ENCODE assay signal across 23 mouse cellular contexts in genomic region chr2:167792753-167793152, GRCm38 (mm10).
A peak's percentile ranks its signal among the peaks of the same experiment; 100 is the strongest.
DNase-seq lines count a peak whose midpoint lies in the region; ATAC-seq and TF ChIP-seq lines count a peak whose summit lies in the region.
"Had no signal": no experiment of that assay in that cellular context is flagged by ENCODE, and none has a peak within 500 bp of the region (broad histone marks: within the 10 kb centered on the region; RNA-seq: fewer than 3 reads in every experiment).

No protein-coding gene starts in this region.

- ATAC-seq in kidney, embryonic 14.5 days (ENCODE audit: low FRiP score, low TSS enrichment): peak; percentile 51; the same call in 1 of the 2 replicates
- ATAC-seq in kidney, postnatal 0 days (replicated peaks; ENCODE audit: low FRiP score, low read depth): no peak
- ATAC-seq: activated CD4-positive, CD25-positive, alpha-beta regulatory T cell, adult 4 months; forebrain, embryonic 14.5 days; forebrain, postnatal 0 days; hindbrain, embryonic 16.5 days had no signal

- no peak overlapping the region for H3K9ac ChIP-seq in kidney, embryonic 14.5 days (ENCODE audit: low read depth, low read length)
- no peak overlapping the region for H3K9ac ChIP-seq in kidney, postnatal 0 days (ENCODE audit: low read depth, low read length)
- H3K9ac ChIP-seq: forebrain, postnatal 0 days; heart, embryonic 12.5 days; heart, embryonic 15.5 days; hindbrain, embryonic 13.5 days had no signal

- H3K4me1 ChIP-seq in kidney, embryonic 14.5 days (ENCODE audit: control insufficient read depth, insufficient read depth, low read length): peaks cover 9% of the 10 kb centered on the region; the same call in 1 of the 2 replicates
- H3K4me1 ChIP-seq in kidney, postnatal 0 days (replicated peaks; ENCODE audit: insufficient read depth, low read length): peaks cover 4% of the 10 kb centered on the region; the same call in 1 of the 2 replicates
- H3K4me1 ChIP-seq: hindbrain, embryonic 13.5 days had no signal

- no peak overlapping the region for H3K4me2 ChIP-seq in kidney, embryonic 14.5 days (replicated peaks; ENCODE audit: low read depth, low read length)
- H3K4me2 ChIP-seq in kidney, postnatal 0 days (ENCODE audit: low read length): no peak overlapping the region
- H3K4me2 ChIP-seq: heart, embryonic 12.5 days; heart, embryonic 15.5 days; hindbrain, embryonic 13.5 days had no signal

- peak overlapping the region; percentile 74 for H3K27ac ChIP-seq in gastrocnemius, adult 2 months
- H3K27ac ChIP-seq in kidney, embryonic 14.5 days (ENCODE audit: low read depth, low read length): no peak overlapping the region; the same call in 1 of the 2 replicates
- no peak overlapping the region for H3K27ac ChIP-seq in kidney, postnatal 0 days
- H3K27ac ChIP-seq: heart, embryonic 15.5 days; hindbrain, embryonic 10.5 days; hindbrain, embryonic 13.5 days had no signal

- no peaks in the 10 kb centered on the region for H3K9me3 ChIP-seq in kidney, embryonic 14.5 days (ENCODE audit: control insufficient read depth, low read length)
- no peaks in the 10 kb centered on the region for H3K9me3 ChIP-seq in kidney, postnatal 0 days (replicated peaks; ENCODE audit: low read length)
- H3K9me3 ChIP-seq: heart, embryonic 12.5 days; heart, embryonic 15.5 days; hindbrain, embryonic 10.5 days; hindbrain, embryonic 13.5 days had no signal

- intact Hi-C loops in gastrocnemius, adult 2 months (cut with DNase I): no loop called here

- DNase-seq in gastrocnemius, adult 2 months: no peak
- no peak for DNase-seq in gastrocnemius, postnatal 25 days
- DNase-seq in kidney, adult 9 months: no peak
- DNase-seq in kidney, postnatal 0 days (ENCODE audit: low spot score): peak; percentile 74
- no peak for DNase-seq in kidney, postnatal 25 days
- peak; percentile 28 to 45 for DNase-seq in kidney, postnatal 4 days
- DNase-seq in cerebellum, adult 11 months: no peak
- DNase-seq: adrenal gland, adult 8-10 months; adrenal gland, postnatal 25 days; cerebellum, adult 18-20 months; cerebellum, adult 9-10 months; cerebellum, postnatal 14 days; forebrain, postnatal 0 days; gastrocnemius, postnatal 36 days; heart, postnatal 36 days had no signal

- no peak overlapping the region for H3K4me3 ChIP-seq in gastrocnemius, adult 2 months
- H3K4me3 ChIP-seq in kidney, embryonic 14.5 days (ENCODE audit: low read length): no peak overlapping the region
- no peak overlapping the region for H3K4me3 ChIP-seq in kidney, postnatal 0 days (replicated peaks; ENCODE audit: low read depth, low read length)
- H3K4me3 ChIP-seq: heart, embryonic 12.5 days; heart, embryonic 15.5 days; hindbrain, embryonic 10.5 days; hindbrain, embryonic 13.5 days had no signal

- 7% methylated on average over 3 of the region's 3 CpGs for WGBS in kidney, embryonic 14.5 days
- WGBS in kidney, postnatal 0 days: 8% methylated on average over 3 of the region's 3 CpGs

- H3K27me3 ChIP-seq in kidney, embryonic 14.5 days (ENCODE audit: control insufficient read depth, insufficient read depth, low read length): no peaks in the 10 kb centered on the region
- no peaks in the 10 kb centered on the region for H3K27me3 ChIP-seq in kidney, postnatal 0 days (ENCODE audit: insufficient read depth, low read length)
- H3K27me3 ChIP-seq: heart, embryonic 12.5 days; heart, embryonic 15.5 days; hindbrain, embryonic 13.5 days had no signal

- no peak for TF ChIP-seq CTCF in gastrocnemius, adult 2 months (IDR thresholded peaks at IDR 0.05)
- TF ChIP-seq CTCF in kidney, postnatal 0 days (IDR thresholded peaks at IDR 0.05; ENCODE audit: low read depth): no peak

- H3K36me3 ChIP-seq in kidney, embryonic 14.5 days (ENCODE audit: control insufficient read depth, insufficient read depth, low read length): no peaks in the 10 kb centered on the region
- no peaks in the 10 kb centered on the region for H3K36me3 ChIP-seq in kidney, postnatal 0 days (ENCODE audit: insufficient read depth, low read length)
- H3K36me3 ChIP-seq: heart, embryonic 12.5 days; heart, embryonic 15.5 days; hindbrain, embryonic 10.5 days; hindbrain, embryonic 13.5 days had no signal

Comparison
In these comparisons a context has a peak if more than half of its experiments do, and no peak if none do; other contexts are left out.
1. DNase-seq: peak in kidney, postnatal 0 days (single experiment) and kidney, postnatal 4 days (2 of 2); none in gastrocnemius, adult 2 months (single experiment), gastrocnemius, postnatal 25 days (single experiment), kidney, adult 9 months (single experiment), kidney, postnatal 25 days (0 of 2) and cerebellum, adult 11 months (single experiment).